Mouse (Mus musculus): ENCODE results near the gene Tnrc6b.

Tnrc6b gene

GRCm38 (mm10) chr15:80710608-80711363 lies at the start of gene Tnrc6b:
Gene Tnrc6b, plus strand, starts transcription at chr15:80711313.
- peak; percentile 98 for DNase-seq (ENCODE audit: low spot score)

- no peak for DNase-seq (ENCODE audit: low spot score)
These were observed 46.7 kb upstream of the Tnrc6b start for GRCm38 (mm10) chr15:80664444-80664843.

- no peak for DNase-seq (ENCODE audit: low spot score)
These were observed 39.5 kb upstream of the Tnrc6b start, which contains the start of gene Fam83f for GRCm38 (mm10) chr15:80671295-80672252. Gene Fam83f, plus strand, starts transcription at chr15:80671847.

- DNase-seq (ENCODE audit: low spot score): no peak
These were observed 38.3 kb upstream of the Tnrc6b start for GRCm38 (mm10) chr15:80672810-80673209.

- DNase-seq (ENCODE audit: low spot score): no peak
These were observed 37.6 kb upstream of the Tnrc6b start for GRCm38 (mm10) chr15:80673337-80674095.

- no peak for DNase-seq (ENCODE audit: low spot score)
These were observed 36.4 kb upstream of the Tnrc6b start for GRCm38 (mm10) chr15:80674700-80675099.

GRCm38 (mm10) chr15:80679515-80680215 lies 31.4 kb upstream of the Tnrc6b start:
- peak; percentile 63 for DNase-seq (ENCODE audit: low spot score)

GRCm38 (mm10) chr15:80680347-80681030 lies 30.6 kb upstream of the Tnrc6b start:
- DNase-seq (ENCODE audit: low spot score): no peak

- no peak for DNase-seq (ENCODE audit: low spot score)
These were observed 29.6 kb upstream of the Tnrc6b start for GRCm38 (mm10) chr15:80681466-80681881.

GRCm38 (mm10) chr15:80682343-80682742 lies 28.8 kb upstream of the Tnrc6b start:
- no peak for DNase-seq (ENCODE audit: low spot score)

- DNase-seq (ENCODE audit: low spot score): no peak
These were observed 28.0 kb upstream of the Tnrc6b start for GRCm38 (mm10) chr15:80683151-80683550.

GRCm38 (mm10) chr15:80683990-80684389 lies 27.1 kb upstream of the Tnrc6b start:
- DNase-seq (ENCODE audit: low spot score): no peak

GRCm38 (mm10) chr15:80684786-80685602 lies 26.1 kb upstream of the Tnrc6b start:
- no peak for DNase-seq (ENCODE audit: low spot score)

- DNase-seq (ENCODE audit: low spot score): no peak
These were observed 25.6 kb upstream of the Tnrc6b start for GRCm38 (mm10) chr15:80685603-80685895.

- no peak for DNase-seq (ENCODE audit: low spot score)
These were observed 22.6 kb upstream of the Tnrc6b start for GRCm38 (mm10) chr15:80688536-80688935.

GRCm38 (mm10) chr15:80693492-80693891 lies 17.6 kb upstream of the Tnrc6b start:
- no peak for DNase-seq (ENCODE audit: low spot score)

GRCm38 (mm10) chr15:80694125-80694910 lies 16.8 kb upstream of the Tnrc6b start:
- peak; percentile 72 for DNase-seq (ENCODE audit: low spot score)

GRCm38 (mm10) chr15:80697564-80697963 lies 13.5 kb upstream of the Tnrc6b start:
- no peak for DNase-seq (ENCODE audit: low spot score)

Measured in left cerebral cortex, adult 11 months (tissue).